Mouse (Mus musculus) heart, embryonic 11.5 days (tissue): ENCODE measurements around the gene Fam229b. TPM values are rescaled to one million over a fixed set of nuclear protein-coding genes. Genes with fewer than 3 reads are reported as not detected.

Source experiments
- ATAC-seq: fragments of 200-750 bp; cut with Nextera tagmentation; replicated peaks from 2 replicates; pipeline ENCODE4 v1.8.0; 2017; ENCODE audit warnings: moderate library complexity; ENCODE audit not compliant: insufficient number of reproducible peaks, low FRiP score, low TSS enrichment
- H3K27ac ChIP-seq: fragments of 300-500 bp; sonication (generic); 2 replicates; pipeline ENCODE4 v1.5.1; 2014; ENCODE audit warnings: mild to moderate bottlenecking, low read depth, low read length
- H3K27me3 ChIP-seq: fragments of 300-500 bp; sonication (generic); 2 replicates; pipeline ENCODE4 v1.6.1; 2014; ENCODE audit warnings: mild to moderate bottlenecking, low read length, mixed read lengths; ENCODE audit not compliant: control insufficient read depth, insufficient read depth
- H3K36me3 ChIP-seq: fragments of 300-500 bp; sonication (generic); 2 replicates; pipeline ENCODE4 v1.6.1; 2014; ENCODE audit warnings: mild to moderate bottlenecking, low read length, moderate library complexity, mixed read lengths; ENCODE audit not compliant: control insufficient read depth, insufficient read depth
- H3K4me1 ChIP-seq: fragments of 300-500 bp; sonication (generic); 2 replicates; pipeline ENCODE4 v1.6.1; 2014; ENCODE audit warnings: low read length; ENCODE audit not compliant: control insufficient read depth, insufficient read depth
- H3K4me2 ChIP-seq: fragments of 300-500 bp; sonication (generic); 2 replicates; pipeline ENCODE4 v1.6.1; 2014; ENCODE audit warnings: mild to moderate bottlenecking, moderate library complexity
- H3K4me3 ChIP-seq: fragments of 300-500 bp; sonication (generic); 2 replicates; pipeline ENCODE4 v1.5.1; 2014; ENCODE audit warnings: low read depth, low read length
- H3K9ac ChIP-seq: fragments of 300-500 bp; sonication (generic); 2 replicates; pipeline ENCODE4 v1.6.1; 2014; ENCODE audit warnings: mild to moderate bottlenecking, low read depth, low read length, moderate library complexity
- H3K9me3 ChIP-seq: fragments of 300-500 bp; sonication (generic); replicated peaks from 2 replicates; pipeline ENCODE4 v1.6.1; 2016; ENCODE audit warnings: low read length; ENCODE audit not compliant: control insufficient read depth
- WGBS: fragments of 180-500 bp; shearing (Covaris S2); extraction: QIAGEN DNeasy Blood & Tissue Kit; methylation state at CpG from one replicate; pipeline ENCODE4 v1.1.7; 2014; ENCODE audit not compliant: insufficient replicate concordance; 5-methylcytosine and 5-hydroxymethylcytosine counted together
- polyA plus RNA-seq: library from polyadenylated mRNA; unstranded; fragments of >200 nt; fragmentation: Nextera tagmentation; extraction: Ambion mirVana; gene quantifications from 2 replicates; pipeline ENCODE4 v1.2.1, GENCODE M21; 2014

The Fam229b gene
- polyA plus RNA-seq = 8.0 and 8.6 TPM in 2 replicates

DNA sequence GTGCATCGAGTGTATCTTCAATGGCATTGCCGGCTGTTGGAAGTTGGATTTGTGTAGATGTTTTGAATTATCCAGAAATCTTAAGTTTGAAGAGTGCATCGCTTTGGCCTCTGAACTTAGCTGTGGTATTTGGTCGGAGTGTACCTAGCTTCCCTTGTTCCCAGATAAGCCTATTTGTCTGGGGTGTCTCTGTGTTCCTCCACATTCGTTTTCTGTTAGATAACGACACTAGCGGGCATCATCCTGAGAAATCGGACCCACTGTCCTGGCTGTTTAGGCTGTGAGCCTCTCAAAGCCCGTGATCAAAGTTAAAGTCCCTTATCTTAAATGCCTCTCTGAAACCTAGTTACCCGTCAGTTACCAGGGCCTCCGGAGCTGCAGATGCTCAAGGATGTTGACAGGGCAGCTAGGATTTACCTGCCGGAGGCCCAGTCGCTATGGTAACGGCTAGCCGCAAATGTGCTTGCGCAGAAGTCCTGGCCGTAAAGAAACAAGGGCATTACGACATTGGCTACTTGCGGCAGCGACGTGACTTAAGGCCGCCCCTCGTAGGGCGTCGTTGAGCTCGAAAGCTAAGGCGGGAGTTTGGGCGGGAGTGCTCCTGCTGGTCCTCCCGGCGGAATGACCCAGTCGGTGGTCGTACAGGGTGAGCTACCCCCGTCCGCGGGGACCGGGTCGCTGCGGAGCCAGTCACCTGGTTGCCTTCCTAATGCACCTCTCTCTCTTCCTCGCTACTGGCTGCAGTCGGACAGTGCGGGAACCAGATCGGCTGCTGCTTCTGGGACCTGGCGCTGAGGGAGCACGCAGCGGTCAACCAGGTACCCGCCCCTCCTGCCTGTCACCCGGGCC, at the start of gene Fam229b, which contains the start of gene Tube1:
Gene Fam229b, minus strand, starts transcription at position 453 of the 849 bp plus-strand sequence.
Gene Tube1, plus strand, starts transcription at position 515 of the 849 bp plus-strand sequence.
- H3K36me3 ChIP-seq = 0 out of 2 replicates have a peak, but pooled peaks cover 2% of the 10 kb centered on the region
- H3K27ac ChIP-seq = no peak within 1 kb of the TSS
- peak within 1 kb of the TSS; percentile 78 for H3K4me2 ChIP-seq
- peak within 1 kb of the TSS; percentile 76 for H3K9ac ChIP-seq
- no peaks in the 10 kb centered on the region for H3K9me3 ChIP-seq
- peak within 1 kb of the TSS; percentile 78 for H3K4me3 ChIP-seq
- H3K27me3 ChIP-seq = no peaks in the 10 kb centered on the region
- ATAC-seq = peak; percentile 90
- 4% methylated on average over 47 of the region's 47 CpGs for WGBS
- peaks cover 6% of the 10 kb centered on the region; the same call in 1 of the 2 replicates for H3K4me1 ChIP-seq

DNA sequence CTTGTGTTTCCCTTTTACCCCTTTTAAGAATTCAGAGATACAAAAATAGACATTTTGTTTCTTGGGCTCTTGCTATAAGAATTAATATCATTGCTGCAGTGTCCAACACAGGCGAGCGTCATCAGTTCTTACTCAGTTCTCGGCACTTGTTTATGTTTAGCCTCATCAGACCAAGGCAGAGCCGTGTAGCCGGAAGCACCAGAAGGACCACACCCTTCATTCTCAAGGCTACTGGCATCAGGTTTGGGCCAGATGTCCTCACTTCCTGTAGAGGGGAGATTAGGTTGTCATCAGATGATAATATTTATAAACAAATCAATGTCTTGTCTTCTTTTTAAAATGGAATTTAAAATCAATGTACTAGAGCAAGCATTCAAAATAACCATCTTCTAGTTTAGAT, 43.3 kb upstream of the Fam229b start:
- Histone ChIP-seq H3K4me3 (no peak overlapping the region), H3K4me2 (no peak overlapping the region), H3K27ac (no peak overlapping the region), H3K4me1 (peaks cover 3% of the 10 kb centered on the region; the same call in 1 of the 2 replicates), H3K36me3 (no peaks in the 10 kb centered on the region), H3K9me3 (peaks cover 3% of the 10 kb centered on the region; the same call in 1 of the 2 replicates), H3K9ac (no peak overlapping the region), H3K27me3 (no peaks in the 10 kb centered on the region)
- no peak for ATAC-seq
- WGBS = 63% methylated on average over 5 of the region's 5 CpGs

DNA sequence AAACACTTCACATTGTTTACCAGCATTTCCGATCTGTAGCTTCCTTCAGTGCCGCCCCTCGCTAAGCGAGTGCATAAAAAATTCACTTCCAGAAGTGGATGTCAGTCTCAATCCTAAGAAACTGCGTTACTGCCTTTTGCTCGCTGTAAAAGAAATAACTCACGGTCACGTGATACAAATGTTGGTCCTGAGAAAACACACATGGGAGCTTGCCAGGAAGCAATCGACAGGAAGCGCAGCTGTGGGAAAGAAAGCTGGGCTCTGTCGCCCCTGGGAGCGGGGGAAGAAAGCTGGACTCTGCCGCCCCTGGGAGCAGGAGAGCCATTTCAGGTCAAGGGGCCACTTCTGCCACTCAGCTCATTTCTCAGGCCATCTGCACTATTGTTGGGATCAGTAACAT, 39.4 kb upstream of the Fam229b start:
- peak overlapping the region; percentile 62; the same call in 1 of the 2 replicates for H3K27ac ChIP-seq
- H3K36me3 ChIP-seq = no peaks in the 10 kb centered on the region
- peaks cover 3% of the 10 kb centered on the region; the same call in 1 of the 2 replicates for H3K4me1 ChIP-seq
- H3K9me3 ChIP-seq = no peaks in the 10 kb centered on the region; the same call in 1 of the 2 replicates
- 0 out of 2 replicates have a peak overlapping the region, but pooled peaks have one; percentile 10 for H3K9ac ChIP-seq
- no peak overlapping the region for H3K4me3 ChIP-seq
- no peak for ATAC-seq
- peak overlapping the region; percentile 50 for H3K4me2 ChIP-seq
- no peaks in the 10 kb centered on the region for H3K27me3 ChIP-seq
- 42% methylated on average over 13 of the region's 13 CpGs for WGBS

DNA sequence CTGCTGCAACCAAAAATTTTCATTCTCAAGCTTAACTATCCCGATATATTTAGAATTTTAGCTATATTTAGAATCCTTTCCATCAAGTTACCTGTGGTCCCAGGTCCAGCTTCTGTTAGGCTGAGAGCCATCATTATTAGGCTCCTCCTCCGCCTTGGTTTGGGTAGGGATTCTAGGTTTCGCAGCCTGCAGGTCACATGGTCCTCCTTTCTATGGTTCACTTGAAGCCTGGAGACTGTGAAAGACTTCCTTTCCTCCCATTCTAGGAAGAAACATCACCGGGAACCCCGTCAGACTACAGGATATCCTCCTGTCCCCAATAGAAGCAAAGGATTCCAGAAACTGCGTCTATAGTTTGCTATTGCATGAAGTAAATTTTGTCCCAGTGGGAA, 38.8 kb upstream of the Fam229b start:
- H3K27ac ChIP-seq = peak overlapping the region; percentile 62; the same call in 1 of the 2 replicates
- H3K9me3 ChIP-seq = no peaks in the 10 kb centered on the region
- peaks cover 3% of the 10 kb centered on the region; the same call in 1 of the 2 replicates for H3K4me1 ChIP-seq
- WGBS = 57% methylated on average over 6 of the region's 6 CpGs
- H3K36me3 ChIP-seq = no peaks in the 10 kb centered on the region
- no peaks in the 10 kb centered on the region for H3K27me3 ChIP-seq
- no peak overlapping the region for H3K4me3 ChIP-seq
- H3K9ac ChIP-seq = no peak overlapping the region
- ATAC-seq = no peak
- H3K4me2 ChIP-seq = peak overlapping the region; percentile 50

DNA sequence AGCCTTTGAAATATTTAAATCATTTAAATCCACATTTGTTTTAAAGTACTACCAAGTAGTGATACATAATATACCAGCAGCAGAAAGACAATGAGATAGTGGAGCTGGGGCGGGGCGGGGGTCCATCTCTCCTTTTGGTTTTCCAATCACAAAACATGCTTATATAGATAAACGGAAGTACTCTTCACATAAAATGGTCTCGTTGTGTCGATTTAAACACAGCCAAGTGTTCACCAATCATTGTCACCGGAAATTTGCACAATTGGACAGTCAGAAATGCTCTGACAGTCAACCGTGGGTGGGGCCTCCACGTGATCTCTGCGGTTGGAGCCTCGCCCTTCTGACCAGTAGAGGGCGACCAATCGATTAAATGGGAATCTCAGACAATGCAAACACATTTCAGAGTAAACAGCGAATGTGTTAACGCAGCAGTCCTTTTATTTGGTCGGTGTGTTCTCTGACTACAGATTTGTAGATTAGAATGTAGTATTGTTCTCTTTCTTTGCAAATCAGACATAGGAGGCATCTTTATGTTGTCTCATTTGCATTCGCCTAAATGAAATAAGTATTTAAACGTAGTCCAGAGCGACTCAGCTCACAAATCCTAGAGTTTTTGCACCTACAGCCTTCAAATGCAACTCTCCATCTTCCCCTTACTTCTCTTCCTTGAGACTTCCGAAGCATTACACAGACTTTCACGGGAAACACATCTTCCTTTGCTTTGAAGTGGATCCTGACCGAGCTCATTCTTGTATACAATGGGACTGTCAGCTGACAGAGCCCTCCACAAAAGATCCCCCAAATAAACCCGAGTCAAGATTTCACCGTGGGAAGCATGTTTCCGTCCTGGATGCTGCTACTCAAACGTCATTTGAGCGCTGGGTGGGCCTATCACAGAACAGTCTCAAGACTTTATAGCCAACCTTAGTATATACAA, 38.2 kb upstream of the Fam229b start:
- H3K27me3 ChIP-seq = no peaks in the 10 kb centered on the region
- H3K27ac ChIP-seq = peak overlapping the region; percentile 47; the same call in 1 of the 2 replicates
- no peak overlapping the region; the same call in 1 of the 2 replicates for H3K9ac ChIP-seq
- no peaks in the 10 kb centered on the region for H3K9me3 ChIP-seq
- peaks cover 3% of the 10 kb centered on the region; the same call in 1 of the 2 replicates for H3K4me1 ChIP-seq
- H3K4me2 ChIP-seq = peak overlapping the region; percentile 81
- no peaks in the 10 kb centered on the region for H3K36me3 ChIP-seq
- peak; percentile 58 for ATAC-seq
- H3K4me3 ChIP-seq = peak overlapping the region; percentile 57
- WGBS = 18% methylated on average over 26 of the region's 26 CpGs

DNA sequence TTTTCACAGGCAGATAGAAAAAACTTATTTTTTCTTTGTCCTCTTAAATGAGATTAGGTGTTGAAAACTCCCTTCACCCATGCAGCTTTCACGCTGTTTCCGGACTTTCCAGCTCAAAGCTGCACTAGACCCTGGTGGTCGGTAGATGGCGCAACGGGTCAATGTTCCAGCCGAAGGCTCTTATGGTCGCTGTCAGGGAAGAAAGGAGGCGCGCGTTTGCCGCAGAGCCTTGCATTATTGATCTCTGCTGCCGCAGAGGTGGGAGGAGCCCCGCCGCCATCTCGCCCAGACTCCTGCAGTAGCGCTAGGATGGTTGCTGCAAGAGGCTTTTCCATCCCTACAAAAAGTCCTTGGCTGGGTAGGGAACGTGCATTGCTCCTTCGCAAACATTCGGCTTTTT, 37.4 kb upstream of the Fam229b start:
- 0 out of 2 replicates have a peak overlapping the region, but pooled peaks have one; percentile 47 for H3K27ac ChIP-seq
- H3K9ac ChIP-seq = no peak overlapping the region; the same call in 1 of the 2 replicates

DNA sequence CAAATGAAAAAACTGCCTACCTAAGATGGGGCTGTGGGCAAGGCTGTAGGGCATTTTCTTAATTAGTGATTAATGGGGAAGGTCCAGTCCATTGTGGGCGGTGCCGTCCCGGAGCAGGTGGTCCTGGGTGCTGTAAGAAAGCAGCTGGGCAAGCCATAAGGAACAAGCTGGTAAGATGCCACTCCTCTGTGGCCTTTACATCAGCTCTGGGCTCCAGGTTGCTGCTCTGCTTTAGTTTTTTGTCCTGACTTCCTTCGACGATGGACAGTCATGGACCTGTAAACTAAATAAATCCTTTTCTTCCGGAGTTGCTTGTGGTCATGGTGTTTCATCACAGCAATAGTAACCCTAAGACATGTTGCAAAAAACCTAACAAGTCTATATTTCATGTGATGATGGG, 37.0 kb upstream of the Fam229b start:
- 14% methylated on average over 6 of the region's 6 CpGs for WGBS
- Histone ChIP-seq H3K9me3 (no peaks in the 10 kb centered on the region), H3K4me2 (peak overlapping the region; percentile 81; the same call in 1 of the 2 replicates), H3K27ac (no peak overlapping the region), H3K9ac (no peak overlapping the region), H3K4me3 (no peak overlapping the region; the same call in 1 of the 2 replicates), H3K4me1 (peaks cover 7% of the 10 kb centered on the region; the same call in 1 of the 2 replicates), H3K36me3 (no peaks in the 10 kb centered on the region), H3K27me3 (no peaks in the 10 kb centered on the region)
- no peak for ATAC-seq

More for the DNA sequence above, 37.4 kb upstream of the Fam229b start:
- under 1% methylated on average over 19 of the region's 19 CpGs for WGBS
- Histone ChIP-seq H3K27me3 (no peaks in the 10 kb centered on the region), H3K4me3 (peak overlapping the region; percentile 57), H3K4me2 (peak overlapping the region; percentile 81), H3K36me3 (no peaks in the 10 kb centered on the region), H3K4me1 (peaks cover 7% of the 10 kb centered on the region; the same call in 1 of the 2 replicates), H3K9me3 (no peaks in the 10 kb centered on the region)
- ATAC-seq = peak; percentile 71

DNA sequence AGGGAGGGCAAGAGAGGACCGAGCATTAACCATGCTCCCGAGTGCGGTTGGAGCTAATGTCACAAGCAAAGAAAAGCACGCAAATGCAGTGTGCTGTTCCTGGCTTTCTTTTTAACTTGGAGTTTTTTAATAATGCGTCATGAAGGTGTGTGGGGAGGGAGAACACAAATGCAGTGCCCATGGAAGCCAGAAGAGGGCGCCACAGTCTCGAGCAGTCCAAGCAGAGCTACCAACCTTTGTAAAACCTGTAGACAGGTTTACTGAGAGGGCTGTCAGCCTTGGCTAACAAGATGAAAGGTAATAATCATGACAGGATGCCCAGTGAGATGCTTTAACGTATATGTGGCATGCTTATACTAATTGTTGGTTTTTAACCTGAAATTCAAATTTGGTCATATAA, 36.5 kb upstream of the Fam229b start:
- WGBS = 13% methylated on average over 8 of the region's 8 CpGs
- Histone ChIP-seq H3K4me3 (no peak overlapping the region), H3K9ac (no peak overlapping the region), H3K9me3 (no peaks in the 10 kb centered on the region), H3K4me2 (no peak overlapping the region), H3K27me3 (no peaks in the 10 kb centered on the region), H3K4me1 (peaks cover 7% of the 10 kb centered on the region; the same call in 1 of the 2 replicates), H3K36me3 (no peaks in the 10 kb centered on the region), H3K27ac (no peak overlapping the region)
- no peak for ATAC-seq
